Mouse (Mus musculus): ENCODE measurements around the gene Mansc1. TPM values are rescaled to one million over a fixed set of nuclear protein-coding genes. Genes with fewer than 3 reads are reported as not detected.

The Mansc1 gene
- 1.1 and 1.4 TPM in 2 replicates for polyA plus RNA-seq (2012; rRNA removed)

DNA sequence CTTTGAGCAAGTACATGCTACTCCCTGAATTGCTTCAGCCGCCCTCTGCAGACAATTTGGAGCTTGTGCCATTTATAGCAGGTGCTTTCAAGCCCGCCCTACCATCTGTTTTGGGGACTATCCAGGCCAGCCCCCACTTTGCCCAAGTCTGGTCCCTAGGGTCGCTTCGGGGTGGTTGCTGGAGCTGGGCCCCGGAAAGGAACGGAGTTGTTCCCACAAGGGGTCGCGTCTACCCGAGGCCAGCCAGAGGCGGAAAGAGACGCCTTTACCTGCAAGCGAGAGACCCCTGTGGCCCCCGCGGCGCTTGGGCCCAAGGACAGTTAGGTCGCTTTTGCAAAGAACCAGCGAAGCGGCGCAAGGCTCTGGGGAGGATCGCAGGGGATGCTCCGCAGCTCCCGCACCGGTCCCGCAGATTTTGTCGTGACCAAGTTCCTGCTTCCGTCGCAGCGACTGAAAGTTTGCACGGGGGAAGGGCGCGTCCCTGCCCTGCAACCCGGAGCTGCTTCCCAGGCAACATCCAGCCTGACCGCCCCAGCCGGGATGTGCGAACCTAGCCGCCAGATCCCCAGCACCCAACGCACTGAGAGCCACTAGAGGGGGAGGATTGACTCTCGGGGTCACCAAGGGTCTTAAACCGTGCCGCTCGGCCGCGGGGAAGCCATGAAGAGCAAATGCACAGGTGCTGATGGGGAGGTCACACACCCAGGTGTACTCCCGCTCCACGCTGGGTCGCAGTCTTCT, at the start of gene Mansc1:
Gene Mansc1, minus strand, starts transcription at position 542 of the 741 bp plus-strand sequence.

DNA sequence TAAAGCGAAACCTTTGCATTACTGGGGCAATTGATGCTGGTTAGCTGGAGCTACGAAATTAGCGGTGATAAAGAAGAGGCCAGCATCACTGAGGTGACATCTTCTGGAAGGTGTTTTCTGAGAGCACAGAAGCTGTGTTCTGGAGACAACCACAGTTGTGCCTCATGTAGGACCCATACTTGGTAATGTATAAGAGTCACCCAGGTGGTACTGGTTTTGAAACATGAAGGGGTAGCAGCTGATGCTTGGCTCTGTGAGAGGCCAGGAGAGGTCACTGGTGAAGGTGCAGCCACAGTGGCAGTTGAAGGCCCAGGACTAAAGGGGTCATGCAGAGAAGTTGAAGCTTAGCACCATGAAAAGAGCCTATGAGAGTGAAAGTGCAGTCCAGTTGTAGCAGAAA, 6.9 kb upstream of the Mansc1 start, which contains the start of gene Borcs5:
Gene Borcs5, plus strand, starts transcription at position 301 of the 400 bp plus-strand sequence.

DNA sequence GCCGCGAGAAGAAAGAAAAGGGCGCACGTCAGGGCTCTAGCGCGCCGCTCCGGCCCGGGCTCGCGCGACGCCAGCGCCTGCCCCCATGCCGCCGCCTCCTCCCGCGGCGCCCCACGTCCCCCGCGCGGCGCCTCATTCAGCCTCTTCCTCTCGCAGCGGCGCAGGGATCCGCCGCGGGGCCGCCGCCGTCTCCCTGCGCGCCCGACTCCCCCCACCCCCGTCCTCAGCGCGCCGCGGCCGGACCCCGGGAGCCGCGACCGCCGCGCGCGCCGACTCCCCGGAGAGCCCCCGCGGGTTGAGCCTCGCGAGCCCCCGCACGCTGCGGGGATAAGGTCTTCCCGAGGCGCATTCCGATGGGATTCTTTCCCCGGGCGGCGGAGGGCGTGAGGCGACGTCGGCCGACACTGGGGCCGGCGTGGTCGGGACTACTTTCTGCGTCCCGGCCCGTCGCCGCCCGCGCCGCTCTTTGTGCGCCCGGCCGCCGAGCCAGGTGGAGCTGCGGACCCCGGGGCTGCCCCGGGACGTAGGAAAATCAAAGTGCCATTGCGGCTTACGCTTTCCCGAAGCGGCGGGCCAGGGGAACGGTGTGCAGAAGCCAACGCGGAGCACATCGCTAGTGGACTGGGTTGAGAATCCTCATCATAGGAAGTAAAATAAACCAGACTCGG, 65.3 kb downstream of the Mansc1 start, which contains the start of gene Lrp6:
Gene Lrp6, minus strand, starts transcription at position 148 of the 668 bp plus-strand sequence.

Other genes starting within 250 kb of the Mansc1 start
- gene Bcl2l14, start 236.2 kb downstream of the Mansc1 start, polyA plus RNA-seq (2012; rRNA removed) = 0.09 TPM in 1 of 2 replicates, not detected in the other
- 29.2 and 30.9 TPM in 2 replicates for gene Lrp6, start 65.5 kb downstream of the Mansc1 start, polyA plus RNA-seq (2012; rRNA removed)
- gene Borcs5, start 7.0 kb upstream of the Mansc1 start, polyA plus RNA-seq (2012; rRNA removed) = 24.1 and 25.9 TPM in 2 replicates
- gene Dusp16, start 160.1 kb upstream of the Mansc1 start, polyA plus RNA-seq (2012; rRNA removed) = 10.5 and 11.0 TPM in 2 replicates
- 8.6 and 8.9 TPM in 2 replicates for gene Crebl2, start 197.7 kb upstream of the Mansc1 start, polyA plus RNA-seq (2012; rRNA removed)

Data from central nervous system, embryonic 14 days (tissue).